Mouse (Mus musculus) stomach, embryonic 15.5 days (tissue): ENCODE measurements around the gene Cpne5. TPM values are rescaled to one million over a fixed set of nuclear protein-coding genes. Genes with fewer than 3 reads are reported as not detected.
"Not testable (repeated sequence)": the region's sequence is repeated elsewhere in the genome, so short reads cannot be mapped to it uniquely, and the experiment has no call there.

ENCODE experiments used
- ATAC-seq: fragments of 200-750 bp; cut with Nextera tagmentation; 2 replicates; pipeline ENCODE4 v1.8.0; 2017; ENCODE audit warnings: low read depth, moderate number of reproducible peaks, moderate TSS enrichment; ENCODE audit not compliant: insufficient read depth, low FRiP score
- H3K27ac ChIP-seq: fragments of 300-500 bp; sonication (generic); 2 replicates; pipeline ENCODE4 v1.5.1; 2015; ENCODE audit warnings: mild to moderate bottlenecking, inconsistent platforms
- H3K27me3 ChIP-seq: fragments of 300-500 bp; sonication (generic); replicated peaks from 2 replicates; pipeline ENCODE4 v1.6.1; 2015; ENCODE audit warnings: inconsistent platforms
- H3K36me3 ChIP-seq: fragments of 300-500 bp; sonication (generic); 2 replicates; pipeline ENCODE4 v1.6.1; 2015; ENCODE audit warnings: inconsistent platforms
- H3K4me1 ChIP-seq: fragments of 300-500 bp; sonication (generic); 2 replicates; pipeline ENCODE4 v1.6.1; 2015; ENCODE audit warnings: inconsistent platforms
- H3K4me2 ChIP-seq: fragments of 300-500 bp; sonication (generic); 2 replicates; pipeline ENCODE4 v1.6.1; 2015; ENCODE audit warnings: mild to moderate bottlenecking, inconsistent platforms
- H3K4me3 ChIP-seq: fragments of 300-500 bp; sonication (generic); replicated peaks from 2 replicates; pipeline ENCODE4 v1.5.1; 2015; ENCODE audit warnings: inconsistent platforms
- H3K9ac ChIP-seq: fragments of 300-500 bp; sonication (generic); 2 replicates; pipeline ENCODE4 v1.6.1; 2015; ENCODE audit warnings: inconsistent platforms
- H3K9me3 ChIP-seq: fragments of 300-500 bp; sonication (generic); 2 replicates; pipeline ENCODE4 v1.6.1; 2016; ENCODE audit warnings: inconsistent platforms
- WGBS: fragments of 180-500 bp; shearing (Covaris S2); methylation state at CpG from one replicate; pipeline ENCODE4 v1.1.7; 2015; 5-methylcytosine and 5-hydroxymethylcytosine counted together
- polyA plus RNA-seq: library from polyadenylated mRNA; unstranded; fragments of >200 nt; fragmentation: Nextera tagmentation; extraction: Ambion mirVana; gene quantifications from 2 replicates; pipeline ENCODE4 v1.2.1, GENCODE M21; 2015

Cpne5 gene
- polyA plus RNA-seq = 9.2 and 10.3 TPM in 2 replicates

- Histone ChIP-seq H3K4me3 (peak within 1 kb of the TSS; percentile 60), H3K4me1 (peaks cover 25% of the 10 kb centered on the region), H3K4me2 (peak within 1 kb of the TSS; percentile 100), H3K27ac (no peak within 1 kb of the TSS), H3K9me3 (no peaks in the 10 kb centered on the region), H3K36me3 (no peaks in the 10 kb centered on the region), H3K9ac (peak within 1 kb of the TSS; percentile 46), H3K27me3 (peaks cover 22% of the 10 kb centered on the region)
- ATAC-seq = peak; percentile 25; the same call in 1 of the 2 replicates
- WGBS = under 1% methylated on average over 52 of the region's 73 CpGs
These were observed at the start of gene Cpne5 for GRCm38 (mm10) chr17:29237772-29238420. TSS of gene Cpne5 (minus strand) at chr17:29238167.

- no peaks in the 10 kb centered on the region for H3K9me3 ChIP-seq
- H3K4me1 ChIP-seq = no peaks in the 10 kb centered on the region
- no peaks in the 10 kb centered on the region; the same call in 1 of the 2 replicates for H3K36me3 ChIP-seq
- peak; percentile 53; the same call in 1 of the 2 replicates for ATAC-seq
- 67% methylated on average over 21 of the region's 21 CpGs for WGBS
- no peak overlapping the region for H3K4me2 ChIP-seq
- H3K9ac ChIP-seq = no peak overlapping the region
- H3K4me3 ChIP-seq = no peak overlapping the region
- no peak overlapping the region for H3K27ac ChIP-seq
- H3K27me3 ChIP-seq = no peaks in the 10 kb centered on the region
These were observed 44.4 kb upstream of the Cpne5 start for GRCm38 (mm10) chr17:29282216-29282952.

- Histone ChIP-seq H3K9me3 (no peaks in the 10 kb centered on the region), H3K36me3 (no peaks in the 10 kb centered on the region; the same call in 1 of the 2 replicates), H3K4me2 (no peak overlapping the region), H3K27me3 (no peaks in the 10 kb centered on the region), H3K9ac (no peak overlapping the region), H3K4me3 (no peak overlapping the region), H3K27ac (no peak overlapping the region), H3K4me1 (no peaks in the 10 kb centered on the region)
- no peak; the same call in 1 of the 2 replicates for ATAC-seq
- 77% methylated on average over 5 of the region's 5 CpGs for WGBS
These were observed 43.6 kb upstream of the Cpne5 start for GRCm38 (mm10) chr17:29281541-29281940.

- no peaks in the 10 kb centered on the region for H3K4me1 ChIP-seq
- 92% methylated on average over 5 of the region's 5 CpGs for WGBS
- no peak overlapping the region for H3K27ac ChIP-seq
- no peak for ATAC-seq
- H3K4me2 ChIP-seq = no peak overlapping the region
- no peaks in the 10 kb centered on the region for H3K27me3 ChIP-seq
- no peaks in the 10 kb centered on the region for H3K9me3 ChIP-seq
- no peaks in the 10 kb centered on the region; the same call in 1 of the 2 replicates for H3K36me3 ChIP-seq
- H3K4me3 ChIP-seq = no peak overlapping the region
- H3K9ac ChIP-seq = no peak overlapping the region
These were observed 42.5 kb upstream of the Cpne5 start for GRCm38 (mm10) chr17:29280422-29280821.

- Histone ChIP-seq H3K27ac (no peak overlapping the region), H3K9me3 (no peaks in the 10 kb centered on the region), H3K27me3 (no peaks in the 10 kb centered on the region), H3K4me1 (peaks cover 5% of the 10 kb centered on the region; the same call in 1 of the 2 replicates), H3K4me3 (no peak overlapping the region), H3K4me2 (no peak overlapping the region), H3K36me3 (no peaks in the 10 kb centered on the region), H3K9ac (no peak overlapping the region)
- 76% methylated on average over 11 of the region's 11 CpGs for WGBS
- ATAC-seq = no peak
These were observed 35.9 kb upstream of the Cpne5 start for GRCm38 (mm10) chr17:29273889-29274288.

GRCm38 (mm10) chr17:29273156-29273555, 35.2 kb upstream of the Cpne5 start:
- Histone ChIP-seq H3K4me2 (no peak overlapping the region), H3K27me3 (no peaks in the 10 kb centered on the region), H3K9me3 (no peaks in the 10 kb centered on the region), H3K4me1 (peaks cover 7% of the 10 kb centered on the region), H3K27ac (no peak overlapping the region), H3K36me3 (no peaks in the 10 kb centered on the region), H3K4me3 (no peak overlapping the region), H3K9ac (no peak overlapping the region)
- ATAC-seq = no peak
- WGBS = 66% methylated on average over 7 of the region's 7 CpGs

GRCm38 (mm10) chr17:29270148-29270698, 32.3 kb upstream of the Cpne5 start:
- Histone ChIP-seq H3K4me2 (peak overlapping the region; percentile 69), H3K36me3 (no peaks in the 10 kb centered on the region), H3K4me1 (peaks cover 9% of the 10 kb centered on the region), H3K27ac (no peak overlapping the region), H3K9me3 (no peaks in the 10 kb centered on the region), H3K4me3 (no peak overlapping the region), H3K27me3 (no peaks in the 10 kb centered on the region), H3K9ac (no peak overlapping the region)
- 91% methylated on average over 9 of the region's 9 CpGs for WGBS
- ATAC-seq = no peak

GRCm38 (mm10) chr17:29269349-29269706, 31.4 kb upstream of the Cpne5 start:
- WGBS = 17% methylated on average over 10 of the region's 10 CpGs
- Histone ChIP-seq H3K27ac (peak overlapping the region; percentile 98), H3K4me1 (peaks cover 13% of the 10 kb centered on the region), H3K9ac (peak overlapping the region; percentile 97), H3K9me3 (no peaks in the 10 kb centered on the region), H3K36me3 (no peaks in the 10 kb centered on the region), H3K4me2 (peak overlapping the region; percentile 69), H3K27me3 (no peaks in the 10 kb centered on the region), H3K4me3 (peak overlapping the region; percentile 89)
- no peak for ATAC-seq

GRCm38 (mm10) chr17:29268682-29269348, 30.8 kb upstream of the Cpne5 start, which contains the start of gene BC004004:
TSS of gene BC004004 (plus strand) at chr17:29268788.
- H3K9ac ChIP-seq = peak within 1 kb of the TSS; percentile 97
- no peaks in the 10 kb centered on the region for H3K36me3 ChIP-seq
- under 1% methylated on average over 60 of the region's 63 CpGs for WGBS
- ATAC-seq = peak; percentile 91
- H3K27me3 ChIP-seq = no peaks in the 10 kb centered on the region
- H3K4me3 ChIP-seq = peak within 1 kb of the TSS; percentile 89
- H3K4me1 ChIP-seq = peaks cover 14% of the 10 kb centered on the region
- H3K9me3 ChIP-seq = no peaks in the 10 kb centered on the region
- peak within 1 kb of the TSS; percentile 69 for H3K4me2 ChIP-seq
- H3K27ac ChIP-seq = peak within 1 kb of the TSS; percentile 98

- ATAC-seq = peak; percentile 50
- Histone ChIP-seq H3K27me3 (no peaks in the 10 kb centered on the region), H3K27ac (peak overlapping the region; percentile 98), H3K36me3 (no peaks in the 10 kb centered on the region), H3K4me1 (peaks cover 16% of the 10 kb centered on the region), H3K4me2 (peak overlapping the region; percentile 69), H3K9me3 (no peaks in the 10 kb centered on the region), H3K4me3 (peak overlapping the region; percentile 89), H3K9ac (no peak overlapping the region; the same call in 1 of the 2 replicates)
- 49% methylated on average over 6 of the region's 6 CpGs for WGBS
These were observed 30.1 kb upstream of the Cpne5 start for GRCm38 (mm10) chr17:29267931-29268681.

GRCm38 (mm10) chr17:29267040-29267439, 29.1 kb upstream of the Cpne5 start:
- WGBS = 93% methylated on average over 2 of the region's 2 CpGs
- not testable (repeated sequence) for H3K36me3 ChIP-seq, ATAC-seq, H3K9me3 ChIP-seq, H3K27ac ChIP-seq, H3K9ac ChIP-seq, H3K4me2 ChIP-seq, H3K4me3 ChIP-seq, H3K27me3 ChIP-seq
- H3K4me1 ChIP-seq = peaks cover 26% of the 10 kb centered on the region
